Mouse (Mus musculus): Measurements from ENCODE around the gene Gm10073.

Gene Gm10073

GRCm38 (mm10) chr8:106556068-106556645 is 17.1 kb downstream of the Gm10073 start:
- no peak for DNase-seq (ENCODE audit: inconsistent ontology term)

GRCm38 (mm10) chr8:106554011-106554410 is 19.2 kb downstream of the Gm10073 start:
- no peak for DNase-seq (ENCODE audit: inconsistent ontology term)

GRCm38 (mm10) chr8:106550906-106551305 is 22.4 kb downstream of the Gm10073 start:
- DNase-seq (ENCODE audit: inconsistent ontology term) = no peak

GRCm38 (mm10) chr8:106548366-106548936 is 24.8 kb downstream of the Gm10073 start:
- no peak for DNase-seq (ENCODE audit: inconsistent ontology term)

GRCm38 (mm10) chr8:106546746-106547145 is 26.5 kb downstream of the Gm10073 start:
- DNase-seq (ENCODE audit: inconsistent ontology term) = no peak

GRCm38 (mm10) chr8:106545149-106545548 is 28.1 kb downstream of the Gm10073 start:
- no peak for DNase-seq (ENCODE audit: inconsistent ontology term)

- no peak for DNase-seq (ENCODE audit: inconsistent ontology term)
Observed at GRCm38 (mm10) chr8:106543043-106543442, 30.2 kb downstream of the Gm10073 start.

- no peak for DNase-seq (ENCODE audit: inconsistent ontology term)
Observed at GRCm38 (mm10) chr8:106541002-106541401, 32.3 kb downstream of the Gm10073 start.

- DNase-seq (ENCODE audit: inconsistent ontology term) = no peak
Observed at GRCm38 (mm10) chr8:106539193-106539592, 34.1 kb downstream of the Gm10073 start.

GRCm38 (mm10) chr8:106535448-106535847 is 37.8 kb downstream of the Gm10073 start:
- no peak for DNase-seq (ENCODE audit: inconsistent ontology term)

GRCm38 (mm10) chr8:106534449-106534848 is 38.8 kb downstream of the Gm10073 start:
- peak; percentile 40 for DNase-seq (ENCODE audit: inconsistent ontology term)

- DNase-seq (ENCODE audit: inconsistent ontology term) = no peak
Observed at GRCm38 (mm10) chr8:106533709-106534108, 39.6 kb downstream of the Gm10073 start.

- DNase-seq (ENCODE audit: inconsistent ontology term) = no peak
Observed at GRCm38 (mm10) chr8:106530566-106530965, 42.7 kb downstream of the Gm10073 start.

GRCm38 (mm10) chr8:106529885-106530482 is 43.3 kb downstream of the Gm10073 start:
- DNase-seq (ENCODE audit: inconsistent ontology term) = peak; percentile 66

- DNase-seq (ENCODE audit: inconsistent ontology term) = no peak
Observed at GRCm38 (mm10) chr8:106528596-106529249, 44.5 kb downstream of the Gm10073 start.

GRCm38 (mm10) chr8:106527241-106528036 is 45.8 kb downstream of the Gm10073 start:
- no peak for DNase-seq (ENCODE audit: inconsistent ontology term)

GRCm38 (mm10) chr8:106526725-106527124 is 46.5 kb downstream of the Gm10073 start:
- no peak for DNase-seq (ENCODE audit: inconsistent ontology term)
